Mouse (Mus musculus) bone marrow macrophage, adult 2 months (primary cell): ENCODE results near the gene Dvl1.

Experiments
- CTCF ChIP-seq: IDR thresholded peaks from 2 replicates; pipeline ENCODE4 v1.5.1; 2012; ENCODE audit warnings: low read depth, mild to moderate bottlenecking, low read length, moderate library complexity
- POLR2A ChIP-seq: IDR thresholded peaks from 2 replicates; pipeline ENCODE4 v1.6.1; 2012; ENCODE audit warnings: mild to moderate bottlenecking, low read depth, low read length, borderline replicate concordance

DNA sequence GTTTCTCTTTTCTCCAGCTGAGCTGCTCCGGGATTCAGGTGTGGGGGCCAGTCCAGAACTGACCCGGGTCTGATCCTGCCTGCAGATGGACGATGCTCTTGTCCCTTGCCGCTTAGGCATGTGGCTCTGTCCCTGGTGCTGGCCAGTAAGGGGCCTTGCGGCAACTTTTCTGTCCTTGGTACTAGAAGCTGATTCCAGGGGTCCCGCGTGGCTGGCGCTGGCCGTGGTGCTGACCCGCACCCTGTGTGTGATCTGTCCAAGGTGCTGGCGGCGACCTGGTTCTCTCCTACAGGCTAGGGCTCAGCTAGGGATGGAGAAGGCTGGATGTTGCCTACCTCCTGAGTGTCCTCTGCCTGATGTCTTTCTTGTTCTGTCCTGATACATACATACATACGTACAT, 12.1 kb downstream of the Dvl1 start:
- TF ChIP-seq CTCF (no peak), POLR2A (no peak)
